Mouse (Mus musculus): ENCODE measurements at regions not wholly inside any gene's neighbourhood (a gene's known extent, or its start where the extent isn't known, plus 50 kb on each side); places are given as distances from the start of the nearest gene placed in this dataset.
A peak's percentile ranks its signal among the peaks of the same experiment; 100 is the strongest.

DNA sequence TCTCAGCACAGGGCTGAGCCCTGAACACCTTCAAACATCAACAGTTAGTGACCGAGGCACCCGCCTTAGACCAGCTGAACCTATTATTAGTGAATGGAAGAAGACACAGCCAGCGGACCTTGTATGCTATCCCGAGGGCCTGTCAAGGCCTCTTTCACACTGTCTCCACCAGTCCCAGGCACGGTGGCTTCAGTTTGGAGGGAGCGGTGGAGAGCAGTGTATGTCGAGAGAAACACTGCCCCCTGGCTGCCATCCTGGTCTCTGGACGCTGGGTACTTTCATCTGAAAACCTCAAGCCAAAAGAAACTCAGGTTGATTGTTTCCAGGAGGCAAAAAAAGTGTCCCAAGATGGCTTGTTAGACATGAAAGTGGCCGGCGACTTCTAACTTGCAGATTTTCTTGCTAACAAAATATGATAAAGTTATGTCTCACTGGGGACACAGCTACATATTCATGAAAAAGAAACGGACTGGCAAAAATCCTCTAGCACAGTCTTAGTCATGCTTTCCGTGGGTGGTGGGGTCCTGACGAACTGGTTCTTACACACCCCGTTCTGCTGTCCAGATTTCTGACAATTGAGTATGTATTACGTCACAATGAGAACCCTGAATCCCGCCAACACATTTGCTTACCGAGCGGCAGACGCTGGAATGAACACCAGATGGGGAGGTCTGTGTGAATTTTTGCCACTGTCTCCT, 57.2 kb upstream of the Igfbp7 start:
- no peaks in the 10 kb centered on the region for H3K9me3 ChIP-seq (ENCODE audit: control insufficient read depth, low read length)
- WGBS = 64% methylated on average over 19 of the region's 19 CpGs
- H3K4me1 ChIP-seq (ENCODE audit: control insufficient read depth, insufficient read depth, low read length) = no peaks in the 10 kb centered on the region
- no peak overlapping the region for H3K9ac ChIP-seq (ENCODE audit: low read length)
- H3K27ac ChIP-seq (ENCODE audit: low read depth, low read length) = no peak overlapping the region
- peak; percentile 86 for DNase-seq (ENCODE audit: low spot score, missing footprints)
- H3K27me3 ChIP-seq (ENCODE audit: control insufficient read depth, insufficient read depth, low read length) = no peaks in the 10 kb centered on the region
- H3K4me2 ChIP-seq = no peak overlapping the region
- no peak overlapping the region for H3K4me3 ChIP-seq (ENCODE audit: low read depth, low read length)
- peak; percentile 28; the same call in 1 of the 2 replicates for ATAC-seq (ENCODE audit: low FRiP score)
- no peaks in the 10 kb centered on the region for H3K36me3 ChIP-seq (ENCODE audit: control insufficient read depth, insufficient read depth, low read length)

DNA sequence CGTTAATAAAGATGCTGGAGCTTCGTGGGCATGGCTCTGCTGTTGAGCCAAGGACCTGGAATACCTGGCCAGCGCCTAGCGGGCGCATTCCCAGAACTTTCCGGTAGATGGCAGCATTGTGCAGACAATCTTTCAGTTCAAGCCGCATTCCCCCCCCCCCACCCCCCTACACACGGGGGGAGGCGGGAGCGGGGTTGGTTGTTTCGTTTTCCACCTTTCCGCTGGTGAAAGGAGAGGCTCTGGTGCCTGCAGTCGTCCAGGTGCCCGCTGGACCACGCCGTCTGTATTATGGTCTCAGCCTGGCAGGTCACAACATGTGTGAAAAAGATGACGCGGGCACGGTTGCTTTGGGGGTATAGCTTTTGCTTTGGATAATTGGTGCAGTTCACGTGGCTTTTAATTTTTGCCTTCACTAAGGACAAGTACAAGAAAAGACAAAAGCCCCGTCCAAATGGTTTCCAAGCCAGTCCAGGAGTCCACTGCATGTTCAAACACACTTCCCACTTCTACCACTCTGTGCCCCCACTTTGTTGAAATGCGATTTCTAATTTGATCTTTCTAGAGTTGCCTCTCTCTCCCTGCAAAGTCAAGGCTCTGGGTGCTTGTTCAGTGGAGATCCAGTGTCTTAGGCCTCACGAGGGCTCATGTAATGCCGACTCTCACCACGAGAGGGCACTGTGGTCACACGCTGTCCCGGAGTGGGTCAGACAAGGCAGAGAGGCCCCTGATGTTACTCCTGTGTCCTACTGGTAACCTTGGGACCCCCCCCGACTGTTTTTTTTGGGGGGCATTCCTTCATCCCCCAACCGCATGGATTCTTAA, 52.3 kb upstream of the Igfbp7 start:
- under 1% methylated on average over 29 of the region's 29 CpGs for WGBS
- no peak overlapping the region for H3K27ac ChIP-seq (ENCODE audit: low read depth, low read length)

More for the DNA sequence above, 52.3 kb upstream of the Igfbp7 start:
- Histone ChIP-seq H3K9me3 (ENCODE audit: control insufficient read depth, low read length) (no peaks in the 10 kb centered on the region), H3K9ac (ENCODE audit: low read length) (peak overlapping the region; percentile 41; the same call in 1 of the 2 replicates), H3K4me2 (peak overlapping the region; percentile 43), H3K4me3 (ENCODE audit: low read depth, low read length) (peak overlapping the region; percentile 36), H3K27me3 (ENCODE audit: control insufficient read depth, insufficient read depth, low read length) (no peaks in the 10 kb centered on the region; the same call in 1 of the 2 replicates), H3K4me1 (ENCODE audit: control insufficient read depth, insufficient read depth, low read length) (no peaks in the 10 kb centered on the region), H3K36me3 (ENCODE audit: control insufficient read depth, insufficient read depth, low read length) (no peaks in the 10 kb centered on the region)
- ATAC-seq (ENCODE audit: low FRiP score) (peak; percentile 92), DNase-seq (ENCODE audit: low spot score, missing footprints) (peak; percentile 100)
